Mouse (Mus musculus) retina, postnatal 1 day (tissue): ENCODE results near the gene Gm42878.
A peak's percentile ranks its signal among the peaks of the same experiment; 100 is the strongest.
"Not testable (repeated sequence)": the region's sequence is repeated elsewhere in the genome, so short reads cannot be mapped to it uniquely, and the experiment has no call there.

Experiments used
- DNase-seq: peaks from one replicate; pipeline ENCODE4 v3.0.0-alpha.2; 2012

Gene Gm42878

DNA sequence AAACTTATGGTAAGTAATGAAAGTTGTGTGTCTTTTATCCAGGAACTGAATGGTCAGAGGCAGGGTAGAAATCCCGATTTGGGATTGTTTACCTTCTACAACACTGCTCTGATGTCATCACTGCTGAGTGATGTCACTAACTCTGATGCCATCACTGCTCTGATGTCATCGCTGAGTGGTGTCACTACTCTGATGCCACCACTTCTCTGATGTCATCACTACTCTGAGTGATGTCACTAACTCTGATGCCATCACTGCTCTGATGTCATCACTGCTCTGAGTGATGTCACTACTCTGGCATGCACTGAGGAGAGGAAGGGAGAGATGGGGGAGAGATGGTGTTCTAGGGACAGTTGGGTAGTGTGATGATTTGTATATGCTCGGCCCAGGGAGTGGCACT lies 17.2 kb upstream of the Gm42878 start:
- DNase-seq, result peak; percentile 4

DNA sequence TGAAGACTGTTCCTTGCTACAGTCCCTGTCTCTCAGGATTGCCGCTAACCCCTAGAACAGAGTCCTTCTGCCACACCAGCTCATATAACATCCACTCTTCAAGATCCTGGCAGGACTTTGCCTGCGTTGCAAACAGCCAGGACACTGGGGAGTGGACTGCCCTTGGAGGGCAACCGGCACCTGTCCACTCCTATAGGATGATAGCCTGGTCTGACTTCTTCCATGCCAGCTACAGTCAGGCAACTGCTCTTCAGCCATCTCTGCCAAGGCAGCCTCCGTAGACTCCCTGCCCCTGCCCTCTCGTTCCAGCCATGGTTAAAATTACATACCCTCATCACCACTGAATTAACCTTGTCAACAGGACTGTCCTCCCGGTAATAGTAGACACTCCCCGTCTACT lies 3.9 kb upstream of the Gm42878 start:
- no peak for DNase-seq

DNA sequence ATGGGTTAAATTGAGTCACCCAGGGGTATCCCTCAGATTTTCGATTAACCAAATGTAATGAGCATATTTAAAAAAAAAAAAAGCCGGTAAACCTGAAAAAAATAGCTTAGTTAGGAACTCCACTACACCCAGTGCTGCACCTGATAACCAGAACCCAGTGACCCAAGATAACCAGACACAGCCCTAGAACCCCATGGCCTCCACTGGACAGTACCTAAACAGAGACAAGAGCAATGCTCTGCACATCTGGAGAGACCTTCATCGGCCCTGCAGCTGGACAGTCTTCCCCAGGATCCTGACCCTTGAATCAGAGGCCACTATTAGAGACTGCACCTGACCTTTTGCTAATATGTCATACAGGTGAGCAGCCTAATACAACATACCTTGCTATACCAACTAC lies 1.8 kb upstream of the Gm42878 start:
- no peak for DNase-seq

DNA sequence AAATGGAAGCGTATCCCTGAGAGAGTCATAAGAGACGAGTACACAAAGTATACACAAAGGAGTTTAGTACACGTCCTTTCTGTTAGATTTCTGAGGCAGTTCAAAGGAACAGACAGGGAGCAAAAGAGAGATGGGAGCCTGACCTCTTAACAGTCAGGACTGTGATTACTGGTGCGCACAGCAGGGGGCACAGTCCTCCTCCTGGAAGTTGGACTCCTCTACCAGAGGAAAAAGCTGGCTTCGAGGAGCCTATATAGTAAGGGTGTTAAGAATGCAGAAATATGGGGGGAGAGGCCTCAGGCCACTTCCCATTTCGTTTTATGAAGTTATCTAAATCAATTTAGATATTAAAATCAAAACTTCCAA lies 1.2 kb upstream of the Gm42878 start:
- DNase-seq, result peak; percentile 55

DNA sequence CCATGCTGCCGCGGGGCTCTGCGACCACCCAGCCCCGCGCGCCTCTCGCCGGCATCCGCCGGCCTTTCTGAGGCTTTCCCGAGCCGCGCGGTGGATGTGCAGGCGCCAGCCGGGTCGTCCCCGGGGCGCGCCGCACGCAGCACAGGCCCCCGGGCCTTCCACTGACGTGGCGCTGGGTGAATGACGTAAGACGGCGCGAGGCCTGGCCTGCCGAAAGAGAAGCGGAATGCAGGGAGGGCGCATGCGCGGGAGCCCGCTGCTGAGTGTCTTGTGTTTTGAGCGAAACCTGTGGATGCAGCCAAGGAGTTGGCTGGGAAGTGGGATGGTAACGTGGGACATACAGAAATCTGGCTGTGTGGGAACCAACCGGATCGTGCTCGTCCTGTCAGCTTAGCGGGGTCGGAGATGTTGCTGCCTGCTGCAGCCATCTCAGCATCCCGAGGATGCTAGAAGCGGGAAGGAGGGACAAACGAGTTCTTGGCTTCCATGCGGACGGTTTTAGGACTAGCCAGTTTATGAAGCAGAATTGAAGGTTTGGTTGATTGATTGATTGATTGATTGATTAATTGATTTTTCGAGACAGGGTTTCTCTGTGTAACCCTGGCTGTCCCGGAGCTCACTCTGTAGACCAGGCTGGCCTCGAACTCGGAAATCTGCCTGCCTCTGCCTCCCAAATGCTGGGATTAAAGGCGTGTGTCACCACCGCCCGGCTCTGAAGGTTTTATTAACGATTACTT lies 679 bp upstream of the Gm42878 start, which contains the start of gene Mapkapk5:
TSS of gene Mapkapk5 (minus strand) at position 113 of the 737 bp plus-strand sequence.
- peak; percentile 97 for DNase-seq

DNA sequence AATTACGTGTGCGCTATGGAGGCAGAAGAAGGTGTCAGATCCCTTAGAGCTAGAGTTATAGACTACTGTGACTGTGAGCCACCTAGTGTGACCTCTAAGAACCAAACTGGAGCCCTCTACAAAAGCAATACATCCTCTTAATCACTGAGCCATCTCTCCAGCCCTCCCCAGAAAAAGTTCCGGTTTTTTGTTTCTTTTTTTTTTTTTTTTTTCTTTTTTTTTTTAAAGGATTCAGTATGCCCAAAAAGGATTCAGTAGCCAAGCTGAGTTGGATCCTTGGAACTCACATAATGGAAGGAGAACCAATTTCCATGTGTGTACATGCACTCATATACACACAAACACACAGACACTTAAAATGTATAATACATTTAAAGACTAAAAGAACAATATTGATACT lies 1.9 kb downstream of the Gm42878 start:
- DNase-seq, result no peak

DNA sequence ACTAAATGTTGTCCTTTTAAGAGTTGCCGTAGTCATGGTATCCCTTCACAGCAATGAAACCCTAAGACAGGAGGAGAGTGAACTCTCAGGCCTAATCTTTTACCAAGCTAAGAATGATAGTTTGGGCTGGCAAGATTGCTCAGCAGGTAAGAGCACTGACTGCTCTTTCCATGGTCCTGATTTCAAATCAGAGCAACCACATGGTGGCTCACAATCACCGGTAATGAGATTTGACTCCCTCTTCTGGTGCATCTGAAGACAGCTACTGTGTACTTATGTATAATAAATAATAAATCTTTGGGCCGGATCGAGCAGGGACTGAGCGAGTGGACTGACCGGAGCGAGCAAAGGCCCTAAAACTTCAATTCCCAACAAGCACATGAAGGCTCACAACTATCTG lies 4.0 kb downstream of the Gm42878 start:
- DNase-seq, result no peak

DNA sequence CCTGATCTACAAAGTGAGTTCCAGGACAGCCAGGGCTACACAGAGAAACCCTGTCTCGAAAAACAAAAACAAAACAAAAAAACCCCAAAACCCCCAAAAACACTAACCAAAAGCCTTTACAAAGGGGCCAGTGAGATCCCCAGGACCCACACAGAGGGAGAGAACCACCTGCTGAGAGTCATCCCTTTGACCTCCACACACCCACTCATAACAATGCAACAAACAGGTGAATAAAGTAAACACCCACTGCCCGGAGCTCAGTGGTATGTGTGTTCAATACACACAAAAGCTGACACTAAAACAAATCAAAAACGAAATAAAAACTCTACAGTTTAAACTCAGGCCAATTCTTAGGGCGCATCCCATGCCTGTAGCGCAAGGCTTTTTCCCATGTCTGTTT lies 5.2 kb downstream of the Gm42878 start:
- no peak for DNase-seq

DNA sequence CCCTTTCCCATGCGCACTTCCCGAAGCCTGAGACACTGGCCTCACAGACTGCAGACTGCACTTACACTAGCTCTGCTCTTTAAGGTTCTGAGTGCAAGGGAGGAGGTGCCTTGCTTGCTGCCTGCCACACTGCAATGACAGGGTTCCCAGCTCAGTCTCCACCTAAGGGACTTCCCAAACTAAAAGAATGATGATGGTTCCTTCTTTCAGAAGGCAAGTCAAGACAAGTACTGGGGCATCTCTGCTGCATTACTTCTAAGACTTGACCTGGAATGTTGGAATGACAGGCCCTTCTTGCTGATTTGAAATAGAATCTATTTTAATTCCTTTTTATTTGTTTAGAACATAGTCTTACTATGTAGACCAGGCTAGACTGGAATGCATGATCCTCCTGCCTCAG lies 7.7 kb downstream of the Gm42878 start:
- no peak for DNase-seq

DNA sequence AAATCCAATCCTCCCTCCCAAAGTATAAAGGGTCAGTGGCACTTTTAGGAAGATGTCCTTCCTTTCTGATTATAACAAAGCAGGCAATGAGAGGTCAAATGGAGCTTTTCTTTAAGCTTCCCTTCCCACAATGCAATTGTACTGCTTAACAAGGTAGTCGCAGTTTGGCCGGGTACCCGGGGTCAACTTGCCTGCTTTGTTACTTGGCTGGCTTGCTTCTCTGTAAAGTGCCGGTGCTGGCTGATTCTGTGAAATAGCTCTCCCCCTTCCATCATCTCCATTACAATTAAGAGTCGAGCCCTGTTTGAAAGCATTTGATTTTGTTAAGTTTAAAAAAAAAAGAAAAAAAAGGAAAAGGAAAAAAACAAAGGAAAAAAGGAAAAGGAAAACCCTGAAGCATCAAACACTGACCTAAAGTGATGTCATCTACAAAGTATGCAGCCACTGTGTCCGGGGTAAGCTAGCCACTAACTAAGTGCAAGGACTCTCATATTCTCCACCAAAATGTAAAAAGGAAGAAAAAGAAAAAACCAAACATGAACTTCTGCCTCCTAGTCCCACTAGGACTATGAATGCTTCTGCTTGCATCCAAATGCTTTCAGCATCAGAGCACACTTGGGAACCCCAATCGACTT lies 8.2 kb downstream of the Gm42878 start:
- DNase-seq, result no peak

DNA sequence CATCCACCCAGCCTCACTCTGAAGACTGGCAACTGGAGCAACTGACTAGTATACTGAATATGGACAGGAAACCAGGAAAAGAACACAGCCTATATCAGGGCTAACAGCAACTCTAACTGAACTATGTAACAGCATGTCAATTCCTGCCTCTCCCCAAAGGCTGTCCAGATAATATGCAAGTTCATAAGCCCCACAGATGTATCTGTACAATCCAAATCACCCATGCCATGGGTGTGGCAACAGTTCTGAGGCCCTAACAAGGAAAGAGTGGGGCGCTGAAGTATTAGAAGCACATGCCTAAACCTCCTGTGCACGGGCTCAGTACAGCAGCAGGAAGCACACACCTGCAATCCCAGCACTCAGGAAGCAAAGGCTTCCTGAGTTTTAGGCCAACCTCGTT lies 10.2 kb downstream of the Gm42878 start:
- no peak for DNase-seq

DNA sequence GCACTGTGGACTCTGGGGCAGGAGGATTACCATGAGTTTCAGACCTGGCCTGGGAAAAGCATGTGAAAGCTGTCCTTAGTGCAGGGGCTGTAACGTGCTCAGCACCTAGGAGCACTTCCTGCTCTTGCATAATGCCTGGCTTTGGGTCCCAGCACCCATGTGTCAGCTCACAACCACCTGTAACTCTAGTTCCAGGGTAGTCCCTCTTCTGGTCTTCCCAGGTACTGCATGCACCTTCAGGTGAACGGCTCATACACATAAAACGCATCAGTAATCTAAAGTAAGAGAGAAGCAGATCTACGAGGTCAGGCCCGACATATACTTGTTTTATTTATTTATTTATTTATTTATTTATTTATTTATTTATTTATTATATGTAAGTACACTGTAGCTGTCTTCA lies 10.8 kb downstream of the Gm42878 start:
- DNase-seq, result peak; percentile 35

DNA sequence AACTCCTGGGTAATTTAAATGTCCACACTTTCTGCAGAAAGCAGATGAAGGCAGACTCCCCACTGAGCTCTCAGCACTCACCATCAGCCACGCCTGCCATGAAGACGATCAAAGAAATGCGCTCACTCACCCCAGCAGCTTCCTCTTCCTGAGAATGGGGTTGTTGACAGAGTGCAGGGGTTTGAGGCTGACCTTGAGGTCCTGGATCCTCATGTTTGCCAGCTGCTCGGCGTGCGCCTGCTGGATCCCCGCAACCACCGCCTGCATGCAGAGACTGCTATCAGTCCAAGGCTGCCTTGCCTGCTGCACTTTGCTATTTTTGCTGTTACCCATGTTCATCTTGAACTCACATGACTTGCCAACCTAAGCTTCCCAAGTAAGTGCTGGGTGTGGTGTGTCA lies 18.3 kb downstream of the Gm42878 start:
- no peak for DNase-seq

DNA sequence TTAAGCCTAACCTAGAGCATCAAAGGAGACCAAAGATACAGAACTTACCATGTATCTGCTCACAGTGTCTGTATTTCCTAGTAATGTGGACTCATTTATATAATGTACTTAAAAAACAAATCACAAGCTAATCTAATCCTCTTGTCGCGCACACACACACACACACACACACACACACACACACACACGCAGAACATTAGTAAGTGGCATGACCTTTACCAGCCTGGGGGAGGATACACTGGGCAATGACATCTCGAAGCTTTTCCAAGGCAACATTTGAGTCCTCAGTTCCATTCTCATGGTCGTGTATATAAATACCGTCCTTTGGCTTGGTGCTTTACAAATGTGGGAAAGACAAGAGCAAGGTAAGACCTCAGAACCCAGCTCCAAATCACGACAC lies 18.8 kb downstream of the Gm42878 start:
- DNase-seq, result no peak

DNA sequence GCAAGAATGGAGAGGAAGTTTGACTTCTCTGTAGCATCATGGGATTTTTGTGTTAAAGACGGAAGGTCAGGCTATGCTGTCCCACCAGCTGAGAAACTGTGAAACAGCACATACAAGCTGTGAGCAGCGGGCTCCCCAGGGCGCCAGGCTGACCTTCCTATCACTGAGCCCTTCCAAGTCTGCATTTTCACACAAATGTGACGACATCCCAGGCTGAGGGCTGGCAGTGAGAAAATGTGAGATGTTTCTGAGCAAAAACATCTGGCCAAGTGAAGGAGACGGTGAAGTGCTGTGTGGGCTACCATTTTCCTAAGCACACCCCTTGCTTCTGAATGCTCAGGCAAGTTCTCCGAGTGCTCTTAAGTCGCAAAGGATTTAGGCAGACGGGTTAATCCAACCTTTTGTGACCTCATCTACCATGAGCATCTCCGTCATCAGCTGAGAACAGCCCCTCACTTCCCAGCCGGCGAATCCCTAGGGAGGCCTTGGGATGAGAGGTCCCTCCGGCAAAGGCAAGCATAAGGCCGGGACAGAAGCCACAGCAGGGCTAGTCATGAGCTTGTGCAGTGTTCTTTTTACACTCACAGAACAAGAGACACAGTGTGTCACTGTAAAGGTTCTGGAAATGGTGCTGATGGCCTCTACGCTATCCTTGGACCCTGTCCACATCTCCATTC lies 19.4 kb downstream of the Gm42878 start:
- DNase-seq, result no peak

DNA sequence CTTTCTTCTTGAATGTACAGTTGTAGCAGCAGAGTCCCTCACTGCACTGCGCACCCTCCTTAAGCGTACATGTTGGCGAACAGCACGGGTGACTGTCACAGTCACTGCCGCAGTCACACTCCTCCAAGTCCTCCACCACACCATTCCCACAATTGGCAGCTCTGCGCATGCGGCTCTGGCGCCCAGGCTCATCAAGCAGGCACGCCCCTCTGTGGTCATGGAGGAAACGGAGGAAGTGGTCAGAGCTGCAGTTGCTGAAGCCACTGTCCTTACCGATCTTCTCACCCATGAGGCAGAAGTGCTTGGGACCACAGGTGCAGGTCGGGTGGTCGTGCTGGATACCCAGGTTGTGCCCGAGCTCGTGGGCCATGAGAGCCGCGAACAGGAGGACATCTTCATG lies 25.5 kb downstream of the Gm42878 start:
- DNase-seq, result not testable (repeated sequence)

DNA sequence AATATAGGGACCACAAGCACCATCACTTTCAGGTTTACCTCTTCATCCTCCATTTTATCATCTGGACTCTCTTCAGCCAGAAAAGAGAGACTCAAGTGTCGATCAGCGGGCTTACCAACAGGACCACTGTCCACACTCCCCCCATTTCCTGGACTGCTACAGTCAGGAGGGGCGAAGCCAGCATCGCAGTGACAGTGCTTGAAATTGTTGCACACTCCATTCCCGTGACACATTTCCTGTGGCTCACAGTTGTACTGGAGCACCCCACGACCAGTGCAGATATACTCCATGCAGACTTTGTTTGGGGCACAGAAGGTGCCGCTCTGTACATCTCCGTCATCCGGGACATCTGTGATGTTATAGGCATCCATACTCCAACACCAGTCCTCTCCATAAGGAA lies 26.3 kb downstream of the Gm42878 start:
- no peak for DNase-seq

DNA sequence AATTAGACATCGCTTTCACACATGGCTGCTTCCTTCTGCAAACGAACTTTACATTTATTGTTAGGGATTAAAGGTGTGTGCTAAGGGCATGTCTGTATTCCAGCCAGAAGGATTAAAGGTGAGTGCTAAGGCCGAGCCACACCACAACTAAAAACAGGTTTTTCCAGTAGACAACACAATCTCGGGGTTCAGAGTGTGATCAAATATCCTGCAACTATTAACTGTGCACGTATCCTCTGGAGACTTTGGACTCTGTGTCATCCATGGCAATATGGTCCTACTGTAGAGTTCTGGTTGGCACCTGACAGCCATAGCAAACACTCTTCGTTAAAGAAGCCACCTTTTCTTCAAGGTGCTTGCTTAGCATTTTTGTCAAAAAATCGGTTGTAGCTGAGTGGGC lies 35.3 kb downstream of the Gm42878 start:
- DNase-seq, result no peak

DNA sequence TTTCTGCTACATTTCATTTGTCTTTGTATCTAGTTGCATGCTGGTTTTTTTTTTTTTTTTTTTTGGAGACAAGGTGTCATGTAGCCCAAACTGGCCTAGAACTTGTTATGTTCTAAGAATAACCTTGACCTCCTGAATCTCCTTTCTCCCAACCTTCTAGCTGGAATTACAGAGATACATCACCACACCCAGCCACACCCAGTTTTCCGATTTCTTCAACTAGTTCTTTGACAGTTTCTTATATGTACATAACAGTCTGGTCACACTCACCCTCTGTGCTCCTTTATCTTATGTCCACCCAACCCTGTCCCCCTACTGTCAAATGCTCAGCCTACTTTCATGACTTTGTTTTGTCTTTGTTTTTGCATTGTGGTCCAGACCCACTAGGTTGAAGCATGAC lies 38.4 kb downstream of the Gm42878 start:
- no peak for DNase-seq

DNA sequence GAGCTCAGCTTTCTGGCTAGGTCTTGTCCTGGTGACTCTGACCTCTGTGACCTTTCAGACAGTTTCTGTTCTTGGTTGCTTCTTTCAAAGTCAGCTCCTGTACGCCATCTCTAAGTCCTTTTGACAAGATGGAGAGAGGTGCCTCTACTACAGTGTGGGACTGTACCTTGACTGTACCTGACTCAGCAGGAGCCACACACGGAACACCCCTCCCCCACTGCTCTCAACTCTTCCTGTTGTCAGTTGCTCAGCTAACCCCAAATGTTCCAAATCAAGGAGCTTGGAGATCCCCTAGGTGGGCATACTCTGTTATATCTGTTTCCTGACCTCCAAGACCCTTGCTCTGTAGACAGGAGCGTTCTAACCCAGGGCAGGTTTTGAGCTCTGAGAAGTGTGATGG lies 42.1 kb downstream of the Gm42878 start, which contains the start of gene Adam1b:
TSS of gene Adam1b (minus strand) at position 205 of the 400 bp plus-strand sequence.
- DNase-seq, result no peak

DNA sequence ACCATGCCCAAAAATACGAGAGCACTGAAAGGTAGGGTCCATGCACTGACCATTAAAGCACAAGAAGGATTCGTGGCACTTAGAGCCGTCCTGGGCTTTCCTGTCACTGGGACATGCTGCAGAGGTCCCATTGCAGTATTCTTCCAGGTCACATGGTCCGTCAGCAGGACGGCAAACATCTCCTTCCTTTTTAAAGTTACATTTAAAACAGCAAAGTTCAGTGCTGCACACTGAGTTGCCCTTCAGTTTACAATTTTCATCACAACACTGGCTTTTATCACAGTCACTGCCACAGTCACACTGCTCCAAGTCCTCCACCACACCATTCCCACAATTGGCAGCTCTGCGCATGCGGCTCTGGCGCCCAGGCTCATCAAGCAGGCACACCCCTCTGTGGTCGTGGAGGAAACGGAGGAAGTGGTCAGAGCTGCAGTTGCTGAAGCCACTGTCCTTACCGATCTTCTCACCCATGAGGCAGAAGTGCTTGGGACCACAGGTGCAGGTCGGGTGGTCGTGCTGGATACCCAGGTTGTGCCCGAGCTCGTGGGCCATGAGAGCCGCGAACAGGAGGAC lies 43.8 kb downstream of the Gm42878 start:
- not testable (repeated sequence) for DNase-seq

DNA sequence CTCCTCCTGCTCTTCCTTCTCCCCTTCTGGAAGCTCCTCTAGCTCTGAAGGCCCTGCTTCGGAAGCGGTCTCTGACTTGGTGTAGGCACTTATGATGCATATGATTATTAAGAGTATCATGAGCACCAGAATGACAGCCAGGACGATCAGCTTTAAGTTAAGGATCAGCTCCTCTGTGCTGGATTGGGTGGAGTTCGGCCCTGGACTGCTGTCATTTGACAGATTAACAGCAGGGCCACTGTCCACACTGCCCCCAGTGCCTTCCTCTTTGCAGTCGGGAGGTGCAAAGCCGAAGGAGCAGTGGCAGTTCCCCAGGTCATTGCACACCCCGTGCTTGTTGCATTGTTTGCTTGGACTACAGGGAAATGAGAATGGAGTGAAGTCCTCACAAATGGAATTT lies 44.6 kb downstream of the Gm42878 start:
- DNase-seq, result no peak

DNA sequence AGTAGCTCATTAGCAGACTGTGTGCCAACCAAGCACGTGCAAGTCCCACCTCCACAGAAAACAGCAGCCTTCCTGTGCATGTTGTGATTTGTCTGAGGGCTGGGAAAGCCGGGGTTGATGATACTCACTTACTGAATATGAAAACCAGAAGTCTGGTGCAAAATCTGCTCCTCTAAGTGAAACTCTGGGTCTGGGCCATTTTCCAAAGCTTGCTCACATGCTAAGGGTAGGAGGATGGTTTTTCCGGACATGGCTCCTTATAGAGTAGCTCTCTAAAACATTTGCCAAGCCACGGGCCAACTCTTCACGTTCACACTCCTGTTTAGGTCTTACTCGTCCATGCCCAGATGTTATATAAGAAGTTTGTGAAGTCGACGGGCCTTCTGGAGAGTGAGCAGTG lies 52.0 kb downstream of the Gm42878 start:
- DNase-seq, result no peak

DNA sequence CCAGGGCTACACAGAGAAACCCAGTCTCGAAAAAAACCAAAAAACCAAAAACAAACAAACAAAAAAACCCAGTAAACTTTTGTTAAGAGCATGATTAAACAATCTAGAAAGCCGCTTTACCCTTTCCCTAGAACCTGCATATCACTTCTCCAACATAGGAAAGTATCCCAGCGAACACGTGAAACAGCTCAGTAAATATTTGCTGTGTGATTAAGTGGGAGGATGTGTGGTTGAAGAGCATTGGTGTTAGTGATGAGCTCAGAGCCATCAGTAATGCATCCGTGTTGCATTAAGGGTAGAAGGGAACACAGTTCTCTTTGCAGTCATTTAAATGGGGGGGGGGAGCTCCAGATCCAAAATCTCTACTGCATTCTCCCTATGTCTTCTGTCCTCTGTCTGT lies 60.5 kb downstream of the Gm42878 start:
- no peak for DNase-seq
